Mouse (Mus musculus) neural tube, embryonic 11.5 days (tissue): ENCODE measurements around the gene Agbl2. TPM values are rescaled to one million over a fixed set of nuclear protein-coding genes. Genes with fewer than 3 reads are reported as not detected.

ENCODE experiments used
- ATAC-seq: fragments of 200-750 bp; cut with Nextera tagmentation; 2 replicates; pipeline ENCODE4 v1.8.0; 2017; ENCODE audit warnings: moderate number of reproducible peaks, mild to moderate bottlenecking, moderate TSS enrichment, moderate library complexity; ENCODE audit not compliant: insufficient read depth, low FRiP score, low TSS enrichment
- DNase-seq: peaks from one replicate; pipeline ENCODE4 v3.0.0-alpha.2; 2015; ENCODE audit warnings: low spot score
- H3K27ac ChIP-seq: fragments of 300-500 bp; sonication (generic); 2 replicates; pipeline ENCODE4 v1.5.1; 2014; ENCODE audit warnings: low read depth, mild to moderate bottlenecking, low read length
- H3K27me3 ChIP-seq: fragments of 300-500 bp; sonication (generic); 2 replicates; pipeline ENCODE4 v1.6.1; 2014; ENCODE audit warnings: mild to moderate bottlenecking, low read length, mixed read lengths; ENCODE audit not compliant: control insufficient read depth, insufficient read depth
- H3K36me3 ChIP-seq: fragments of 300-500 bp; sonication (generic); 2 replicates; pipeline ENCODE4 v1.6.1; 2014; ENCODE audit warnings: mild to moderate bottlenecking, low read length, moderate library complexity, mixed read lengths; ENCODE audit not compliant: control insufficient read depth, insufficient read depth
- H3K4me1 ChIP-seq: fragments of 300-500 bp; sonication (generic); 2 replicates; pipeline ENCODE4 v1.6.1; 2014; ENCODE audit warnings: low read length, mixed read lengths; ENCODE audit not compliant: control insufficient read depth, insufficient read depth
- H3K4me2 ChIP-seq: fragments of 300-500 bp; sonication (generic); 2 replicates; pipeline ENCODE4 v1.6.1; 2014; ENCODE audit warnings: low read depth, mild to moderate bottlenecking, moderate library complexity
- H3K4me3 ChIP-seq: fragments of 300-500 bp; sonication (generic); 2 replicates; pipeline ENCODE4 v1.5.1; 2014; ENCODE audit warnings: low read depth, low read length
- H3K9ac ChIP-seq: fragments of 300-500 bp; sonication (generic); 2 replicates; pipeline ENCODE4 v1.6.1; 2014; ENCODE audit warnings: mild to moderate bottlenecking, low read length
- H3K9me3 ChIP-seq: fragments of 300-500 bp; sonication (generic); 2 replicates; pipeline ENCODE4 v1.6.1; 2016; ENCODE audit warnings: low read length; ENCODE audit not compliant: control insufficient read depth
- WGBS: fragments of 180-500 bp; shearing (Covaris S2); extraction: QIAGEN DNeasy Blood & Tissue Kit; methylation state at CpG from one replicate; pipeline ENCODE4 v1.1.7; 2014; 5-methylcytosine and 5-hydroxymethylcytosine counted together
- polyA plus RNA-seq: library from polyadenylated mRNA; unstranded; fragments of >200 nt; fragmentation: Nextera tagmentation; extraction: Ambion mirVana; gene quantifications from 2 replicates; pipeline ENCODE4 v1.2.1, GENCODE M21; 2014

Agbl2 gene
- polyA plus RNA-seq, 1 experiment from 2014 or later: 0.37 TPM

DNA sequence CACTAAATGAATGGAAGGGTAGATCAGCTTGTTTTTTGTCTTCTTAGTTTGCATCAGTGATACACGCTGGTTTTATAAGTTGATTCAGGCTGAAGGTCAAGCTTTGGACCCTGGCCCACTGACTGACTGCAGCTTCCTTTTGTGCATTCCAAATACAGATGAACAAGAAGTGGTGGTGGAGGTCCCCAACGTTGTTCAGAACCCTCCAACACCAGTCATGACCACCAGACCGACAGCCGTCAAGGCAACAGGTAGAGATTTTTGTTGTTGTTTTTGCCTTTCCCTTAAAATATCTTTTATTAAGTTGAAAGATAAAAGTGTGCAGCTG lies 36.0 kb upstream of the Agbl2 start:
- Histone ChIP-seq H3K4me2 (peak overlapping the region; percentile 75), H3K27me3 (no peaks in the 10 kb centered on the region), H3K9ac (peak overlapping the region; percentile 98), H3K4me1 (no peaks in the 10 kb centered on the region), H3K4me3 (peak overlapping the region; percentile 95), H3K27ac (no peak overlapping the region), H3K9me3 (no peaks in the 10 kb centered on the region), H3K36me3 (peaks cover 8% of the 10 kb centered on the region; the same call in 1 of the 2 replicates)
- ATAC-seq (no peak), DNase-seq (no peak)
- WGBS: 18% methylated on average over 4 of the region's 4 CpGs

DNA sequence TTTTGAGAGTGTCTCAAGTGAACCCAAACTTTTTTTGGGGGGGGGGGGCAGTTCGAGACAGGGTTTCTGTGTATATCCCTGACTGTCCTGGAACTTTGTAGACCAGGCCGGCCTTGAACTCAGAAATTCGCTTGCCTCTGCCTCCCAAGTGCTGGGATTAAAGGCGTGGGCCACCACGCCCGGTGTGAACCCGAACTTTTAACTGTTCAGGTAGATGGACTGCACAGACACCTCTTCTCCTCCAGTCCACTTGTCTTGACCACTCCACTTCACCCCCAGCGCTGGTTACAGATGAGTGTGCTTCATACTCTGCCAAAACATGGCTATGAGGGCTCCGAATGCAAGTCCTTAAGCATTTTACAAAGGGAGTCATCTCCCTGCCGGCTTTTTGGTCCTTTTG lies 35.4 kb upstream of the Agbl2 start:
- no peak overlapping the region for H3K27ac ChIP-seq
- no peaks in the 10 kb centered on the region for H3K27me3 ChIP-seq
- WGBS: 93% methylated on average over 10 of the region's 10 CpGs
- peaks cover 8% of the 10 kb centered on the region; the same call in 1 of the 2 replicates for H3K36me3 ChIP-seq
- DNase-seq (no peak), ATAC-seq (no peak)
- no peaks in the 10 kb centered on the region for H3K9me3 ChIP-seq
- no peaks in the 10 kb centered on the region for H3K4me1 ChIP-seq
- peak overlapping the region; percentile 75 for H3K4me2 ChIP-seq
- H3K4me3 ChIP-seq: peak overlapping the region; percentile 95; the same call in 1 of the 2 replicates
- no peak overlapping the region for H3K9ac ChIP-seq

DNA sequence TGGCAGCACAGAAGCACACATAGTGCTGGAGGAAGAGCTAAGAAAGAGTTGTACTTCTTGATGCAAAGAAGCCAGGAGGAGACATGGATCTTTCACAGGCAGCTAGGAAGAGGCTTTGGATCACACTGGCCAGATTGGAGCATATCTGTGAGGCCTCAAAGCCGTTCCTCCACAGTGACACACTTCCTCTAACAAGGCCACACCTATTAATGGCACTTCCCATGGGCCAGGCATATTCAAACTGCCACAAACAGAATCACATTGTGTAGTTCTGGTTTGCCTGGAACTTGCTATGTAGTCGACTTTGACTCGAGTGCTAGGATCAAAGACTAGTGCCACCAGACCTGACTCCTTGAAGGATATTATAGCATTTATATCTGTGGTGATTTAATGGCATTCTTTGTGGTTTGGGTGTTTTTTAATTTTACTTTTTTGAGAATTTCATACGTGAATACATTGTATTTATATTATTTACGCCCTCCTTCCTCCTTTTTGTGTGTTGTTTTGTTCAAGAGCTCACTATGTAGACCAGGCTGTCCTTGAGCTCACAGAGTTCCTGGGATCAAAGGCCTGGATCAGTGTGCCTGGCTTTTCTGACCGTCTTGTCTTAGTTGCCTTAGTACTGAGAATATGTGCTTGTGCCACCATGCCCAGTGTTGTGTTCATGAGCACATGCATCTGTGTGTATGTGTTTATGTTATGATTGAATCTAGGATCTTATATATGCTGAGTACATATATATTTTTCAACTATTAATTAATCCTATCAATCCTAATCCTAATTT lies 32.7 kb upstream of the Agbl2 start:
- Histone ChIP-seq H3K4me3 (no peak overlapping the region), H3K4me1 (no peaks in the 10 kb centered on the region), H3K4me2 (no peak overlapping the region), H3K9me3 (no peaks in the 10 kb centered on the region), H3K9ac (no peak overlapping the region), H3K36me3 (peaks cover 23% of the 10 kb centered on the region), H3K27ac (no peak overlapping the region), H3K27me3 (no peaks in the 10 kb centered on the region)
- ATAC-seq (no peak), DNase-seq (no peak)
- WGBS: 88% methylated on average over 6 of the region's 6 CpGs

DNA sequence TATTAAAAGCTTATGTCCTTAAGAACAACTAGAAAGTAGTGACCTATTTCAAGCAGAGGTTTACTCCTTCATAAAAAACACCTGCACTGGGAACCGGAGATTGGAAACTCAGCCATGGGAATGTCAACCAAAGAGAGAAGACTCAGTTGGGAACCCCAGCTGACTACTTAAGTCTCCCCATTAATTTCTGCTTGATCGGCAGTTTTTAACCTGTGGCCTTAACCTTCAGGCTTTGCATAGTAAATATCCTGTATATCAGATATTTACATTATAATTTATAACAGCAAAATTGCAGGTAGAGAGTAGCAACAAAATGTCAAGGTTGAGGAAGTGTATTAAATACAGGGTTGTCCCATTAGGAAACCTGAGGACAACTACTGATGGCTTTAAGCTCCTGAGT lies 29.0 kb upstream of the Agbl2 start:
- no peaks in the 10 kb centered on the region for H3K9me3 ChIP-seq
- H3K4me1 ChIP-seq: no peaks in the 10 kb centered on the region
- H3K36me3 ChIP-seq: peaks cover 29% of the 10 kb centered on the region
- no peak for ATAC-seq
- no peak overlapping the region for H3K4me3 ChIP-seq
- no peak overlapping the region for H3K27ac ChIP-seq
- 93% methylated on average over 2 of the region's 2 CpGs for WGBS
- H3K27me3 ChIP-seq: no peaks in the 10 kb centered on the region
- no peak for DNase-seq
- no peak overlapping the region for H3K4me2 ChIP-seq
- H3K9ac ChIP-seq: no peak overlapping the region

DNA sequence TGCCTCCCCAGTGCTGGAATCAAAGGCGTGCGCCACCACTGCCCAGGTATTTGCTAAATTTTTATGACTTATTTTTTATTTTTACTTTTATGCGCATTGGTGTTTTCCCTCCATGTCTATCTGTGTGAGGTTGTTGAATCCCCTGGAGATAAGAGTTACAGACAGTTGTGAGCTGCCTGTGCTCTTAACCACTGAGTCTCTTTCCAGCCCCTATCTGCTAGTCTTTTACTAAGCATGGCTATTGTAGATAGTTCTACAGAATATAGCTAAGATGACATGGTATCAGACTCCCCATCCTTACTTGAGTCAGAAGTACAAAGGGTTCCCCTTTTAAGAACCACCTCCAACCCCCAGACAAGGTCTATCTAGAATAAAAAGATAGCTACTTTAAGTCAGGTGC lies 28.3 kb upstream of the Agbl2 start:
- peaks cover 31% of the 10 kb centered on the region for H3K36me3 ChIP-seq
- ATAC-seq (no peak), DNase-seq (no peak)
- no peak overlapping the region for H3K4me3 ChIP-seq
- H3K27ac ChIP-seq: no peak overlapping the region
- no peak overlapping the region for H3K9ac ChIP-seq
- H3K9me3 ChIP-seq: no peaks in the 10 kb centered on the region
- no peaks in the 10 kb centered on the region for H3K4me1 ChIP-seq
- H3K27me3 ChIP-seq: no peaks in the 10 kb centered on the region
- no peak overlapping the region for H3K4me2 ChIP-seq
- WGBS: 91% methylated on average over 3 of the region's 3 CpGs

DNA sequence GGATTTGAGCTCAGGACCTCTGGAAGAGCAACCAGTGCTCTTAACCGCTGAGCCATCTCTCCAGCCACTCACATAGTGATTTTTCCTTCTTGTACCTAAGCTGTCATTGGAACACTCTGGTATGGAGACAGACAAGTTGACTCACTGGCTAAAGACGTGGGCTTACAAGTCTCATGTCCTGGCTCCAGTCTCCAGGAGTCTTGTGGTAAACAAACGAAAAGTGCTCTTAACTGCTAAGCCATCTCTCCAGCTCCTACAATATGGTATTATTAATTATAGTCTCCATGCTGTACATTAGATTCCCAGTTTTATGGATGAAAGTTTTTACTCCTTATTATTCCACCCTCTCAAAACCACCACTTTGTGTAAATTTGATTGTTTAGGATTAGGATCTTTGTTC lies 17.4 kb upstream of the Agbl2 start:
- no peak overlapping the region for H3K9ac ChIP-seq
- no peaks in the 10 kb centered on the region for H3K4me1 ChIP-seq
- H3K4me3 ChIP-seq: no peak overlapping the region
- H3K4me2 ChIP-seq: no peak overlapping the region
- 92% methylated on average over 3 of the region's 3 CpGs for WGBS
- H3K27ac ChIP-seq: no peak overlapping the region
- H3K27me3 ChIP-seq: no peaks in the 10 kb centered on the region
- H3K36me3 ChIP-seq: peaks cover 26% of the 10 kb centered on the region
- H3K9me3 ChIP-seq: no peaks in the 10 kb centered on the region
- DNase-seq (no peak), ATAC-seq (no peak)

DNA sequence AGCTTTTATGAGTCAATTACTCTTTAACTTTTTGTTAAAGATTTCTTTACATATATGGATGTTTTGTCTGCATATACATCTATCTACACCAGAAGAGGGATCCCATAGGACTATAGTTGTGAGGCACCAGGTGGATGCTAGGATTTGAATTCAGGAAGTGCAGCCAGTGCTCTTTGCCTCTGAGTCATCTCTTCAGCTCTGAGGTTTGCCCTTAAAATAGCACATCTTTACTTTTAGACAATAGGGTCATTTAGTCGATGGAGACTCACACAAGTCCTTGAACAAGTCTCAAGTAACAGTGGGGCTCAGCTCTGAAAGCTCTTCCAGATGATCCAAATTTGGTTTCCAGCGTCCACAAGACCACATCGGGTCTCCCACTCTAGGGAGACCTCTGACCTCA lies 1.2 kb upstream of the Agbl2 start:
- DNase-seq: no peak
- peaks cover 11% of the 10 kb centered on the region for H3K36me3 ChIP-seq
- no peak overlapping the region for H3K27ac ChIP-seq
- H3K4me2 ChIP-seq: no peak overlapping the region
- H3K4me3 ChIP-seq: no peak overlapping the region
- no peak overlapping the region for H3K9ac ChIP-seq
- H3K27me3 ChIP-seq: no peaks in the 10 kb centered on the region
- WGBS: 41% methylated on average over 3 of the region's 3 CpGs
- no peak for ATAC-seq
- H3K9me3 ChIP-seq: no peaks in the 10 kb centered on the region
- peaks cover 4% of the 10 kb centered on the region; the same call in 1 of the 2 replicates for H3K4me1 ChIP-seq

DNA sequence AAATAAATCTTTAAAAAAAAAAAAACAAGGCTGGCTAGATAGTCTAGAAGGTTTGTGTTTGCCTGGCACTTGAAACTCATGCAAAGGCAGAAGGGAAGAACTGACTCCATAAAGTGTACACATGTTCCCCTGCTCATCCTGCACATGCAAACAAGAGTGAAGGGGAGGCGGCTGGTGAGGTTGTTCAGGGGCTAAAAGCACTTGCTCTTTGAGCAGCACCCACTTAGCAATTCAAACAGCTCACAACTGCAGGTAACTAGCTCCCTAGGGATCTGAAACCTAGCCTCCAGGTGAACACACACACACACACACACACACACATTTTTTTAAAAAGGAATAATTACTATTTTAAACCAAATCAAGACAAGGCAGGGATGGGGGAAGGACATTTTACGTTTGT lies 589 bp upstream of the Agbl2 start:
- Histone ChIP-seq H3K4me2 (no peak overlapping the region), H3K4me1 (peaks cover 4% of the 10 kb centered on the region; the same call in 1 of the 2 replicates), H3K27ac (no peak overlapping the region), H3K27me3 (no peaks in the 10 kb centered on the region), H3K9ac (no peak overlapping the region), H3K36me3 (peaks cover 11% of the 10 kb centered on the region), H3K4me3 (no peak overlapping the region), H3K9me3 (no peaks in the 10 kb centered on the region)
- no peak for ATAC-seq
- 46% methylated on average over 2 of the region's 2 CpGs for WGBS
- DNase-seq: no peak

DNA sequence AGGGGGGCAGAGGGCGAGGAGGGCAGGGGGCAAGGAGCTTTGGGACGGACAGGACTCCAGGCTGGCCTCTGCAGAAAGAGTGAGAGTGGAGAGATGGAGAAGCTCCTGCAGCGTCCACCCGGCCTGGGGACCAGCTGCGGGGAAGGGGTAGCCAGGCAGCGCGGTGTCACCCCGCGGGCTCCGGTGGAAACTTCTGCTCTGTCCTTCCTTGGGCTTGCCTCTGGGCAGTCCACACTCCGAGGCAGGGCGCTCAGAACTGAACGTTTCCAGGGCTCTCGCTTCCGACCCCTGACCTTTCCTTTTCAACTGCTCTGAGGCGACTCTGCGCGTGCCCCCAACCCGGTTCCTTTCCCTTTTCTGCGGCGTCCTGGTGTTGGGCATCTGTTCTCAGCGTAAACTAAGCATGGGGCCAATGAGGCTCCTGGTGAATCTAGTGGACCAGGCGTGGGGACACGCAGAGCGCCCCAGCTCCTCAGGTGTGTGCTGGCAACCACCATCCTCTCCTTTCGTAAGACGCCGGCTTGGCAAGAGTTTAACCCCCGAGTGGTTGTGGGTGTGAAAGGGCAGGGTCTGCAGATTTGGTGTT lies 467 bp downstream of the Agbl2 start:
- peaks cover 4% of the 10 kb centered on the region; the same call in 1 of the 2 replicates for H3K4me1 ChIP-seq
- ATAC-seq (peak; percentile 49; the same call in 1 of the 2 replicates), DNase-seq (peak; percentile 29)
- no peak overlapping the region for H3K27ac ChIP-seq
- peak overlapping the region; percentile 63 for H3K4me2 ChIP-seq
- H3K9me3 ChIP-seq: no peaks in the 10 kb centered on the region
- 2% methylated on average over 28 of the region's 29 CpGs for WGBS
- H3K4me3 ChIP-seq: peak overlapping the region; percentile 26
- H3K36me3 ChIP-seq: peaks cover 7% of the 10 kb centered on the region
- no peaks in the 10 kb centered on the region for H3K27me3 ChIP-seq
- peak overlapping the region; percentile 35 for H3K9ac ChIP-seq
